Comparison of ENCODE assay signal across 21 mouse cellular contexts in the genomic region with DNA sequence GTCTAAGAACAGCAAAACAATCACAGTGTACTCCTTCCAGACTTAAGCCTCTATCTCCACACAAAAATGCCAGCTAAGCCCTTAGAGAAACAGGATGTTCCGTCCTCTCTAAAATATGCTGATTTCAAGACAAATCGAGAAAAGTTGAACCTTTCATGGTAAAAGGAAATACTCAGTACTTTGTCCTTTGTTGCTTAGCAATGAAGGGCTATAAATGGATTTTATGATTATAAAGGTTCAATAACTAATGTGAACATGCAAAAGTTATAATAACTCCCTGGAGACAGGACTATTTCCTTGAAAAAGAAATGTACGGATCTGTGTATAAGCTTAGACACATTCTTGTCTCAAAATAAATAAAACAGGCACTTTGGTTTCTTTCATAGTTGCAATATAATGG. TPM values are rescaled to one million over a fixed set of nuclear protein-coding genes. Genes with fewer than 3 reads are reported as not detected.
"Had no signal": no experiment of that assay in that cellular context is flagged by ENCODE, and none has a peak within 500 bp of the region (broad histone marks: within the 10 kb centered on the region; RNA-seq: fewer than 3 reads in every experiment).

No protein-coding gene starts in this region.

- H3K27ac ChIP-seq: liver, embryonic 14.5 days; lung, embryonic 15.5 days; midbrain, embryonic 12.5 days; neural tube, embryonic 13.5 days; neural tube, embryonic 15.5 days; stomach, embryonic 15.5 days; stomach, postnatal 0 days had no signal

- H3K4me1 ChIP-seq: lung, embryonic 15.5 days; midbrain, embryonic 12.5 days; neural tube, embryonic 13.5 days; neural tube, embryonic 15.5 days; stomach, embryonic 15.5 days had no signal

- H3K36me3 ChIP-seq: lung, embryonic 15.5 days; midbrain, embryonic 12.5 days; neural tube, embryonic 13.5 days; neural tube, embryonic 15.5 days; stomach, embryonic 15.5 days had no signal

- H3K4me3 ChIP-seq: lung, embryonic 15.5 days; midbrain, embryonic 12.5 days; myocyte; neural tube, embryonic 13.5 days; neural tube, embryonic 15.5 days; stomach, embryonic 15.5 days had no signal

- H3K27me3 ChIP-seq: lung, embryonic 15.5 days; midbrain, embryonic 12.5 days; neural tube, embryonic 13.5 days; neural tube, embryonic 15.5 days; stomach, embryonic 15.5 days had no signal

- DNase-seq: lung, adult 2 months; lung, postnatal 4 days; midbrain, embryonic 14.5 days; retina, postnatal 1 day; right cerebral cortex, adult 18-20 months; right cerebral cortex, postnatal 25 days; right cerebral cortex, postnatal 4 days; thymus, adult 2 months; thymus, postnatal 25 days; thymus, postnatal 4 days had no signal

- H3K9me3 ChIP-seq: lung, embryonic 15.5 days; midbrain, embryonic 12.5 days; neural tube, embryonic 13.5 days; neural tube, embryonic 15.5 days; stomach, embryonic 15.5 days had no signal

- H3K9ac ChIP-seq: liver, embryonic 14.5 days; lung, embryonic 15.5 days; midbrain, embryonic 12.5 days; neural tube, embryonic 13.5 days; neural tube, embryonic 15.5 days; stomach, embryonic 15.5 days had no signal

- ATAC-seq: lung, postnatal 0 days; midbrain, embryonic 16.5 days had no signal

- H3K4me2 ChIP-seq: lung, embryonic 15.5 days; midbrain, embryonic 12.5 days; neural tube, embryonic 13.5 days; neural tube, embryonic 15.5 days; stomach, embryonic 15.5 days had no signal

RNA-seq across cellular contexts. Expression of gene Myrfl, which starts 12.2 kb away (rescaled TPM):
- polyA plus RNA-seq: liver, embryonic 14.5 days; lung, adult 2 months; lung, postnatal 0 days; neural tube, embryonic 15.5 days; urinary bladder, adult 2 months had no signal
